Mouse (Mus musculus) intestine, postnatal 0 days (tissue): ENCODE measurements around the gene Tcp11l1. TPM values are rescaled to one million over a fixed set of nuclear protein-coding genes. Genes with fewer than 3 reads are reported as not detected.

ENCODE experiments used
- ATAC-seq: fragments of 200-750 bp; cut with Nextera tagmentation; 2 replicates; pipeline ENCODE4 v1.8.0; 2017; ENCODE audit warnings: mild to moderate bottlenecking, moderate TSS enrichment, moderate library complexity
- H3K27ac ChIP-seq: fragments of 300-500 bp; sonication (generic); 2 replicates; pipeline ENCODE4 v1.5.1; 2014; ENCODE audit warnings: mild to moderate bottlenecking, low read depth, low read length, moderate library complexity
- H3K27me3 ChIP-seq: fragments of 300-500 bp; sonication (generic); replicated peaks from 2 replicates; pipeline ENCODE4 v1.6.1; 2014; ENCODE audit warnings: low read length, mixed read lengths; ENCODE audit not compliant: control insufficient read depth, insufficient read depth
- H3K36me3 ChIP-seq: fragments of 300-500 bp; sonication (generic); 2 replicates; pipeline ENCODE4 v1.6.1; 2014; ENCODE audit warnings: mild to moderate bottlenecking, moderate library complexity; ENCODE audit not compliant: control insufficient read depth, insufficient read depth
- H3K4me1 ChIP-seq: fragments of 300-500 bp; sonication (generic); replicated peaks from 2 replicates; pipeline ENCODE4 v1.6.1; 2014; ENCODE audit warnings: antibody characterized with exemption, low read length, mixed read lengths; ENCODE audit not compliant: control insufficient read depth, insufficient read depth
- H3K4me2 ChIP-seq: fragments of 300-500 bp; sonication (generic); replicated peaks from 2 replicates; pipeline ENCODE4 v1.6.1; 2014; ENCODE audit warnings: low read depth, mild to moderate bottlenecking, moderate library complexity
- H3K4me3 ChIP-seq: fragments of 300-500 bp; sonication (generic); 2 replicates; pipeline ENCODE4 v1.5.1; 2014; ENCODE audit warnings: low read depth, low read length
- H3K9ac ChIP-seq: fragments of 300-500 bp; sonication (generic); 2 replicates; pipeline ENCODE4 v1.6.1; 2014; ENCODE audit warnings: mild to moderate bottlenecking, low read depth, low read length
- H3K9me3 ChIP-seq: fragments of 300-500 bp; sonication (generic); 2 replicates; pipeline ENCODE4 v1.6.1; 2016; ENCODE audit warnings: mixed run types; ENCODE audit not compliant: control insufficient read depth
- CTCF ChIP-seq: sonication (generic); IDR thresholded peaks from 2 replicates; pipeline ENCODE4 v1.5.1; 2016; ENCODE audit warnings: low read depth, mild to moderate bottlenecking, control low read depth, antibody characterized with exemption, moderate library complexity
- WGBS: fragments of 180-500 bp; shearing (Covaris S2); extraction: QIAGEN DNeasy Blood & Tissue Kit; methylation state at CpG from one replicate; pipeline ENCODE4 v1.1.7; 2014; 5-methylcytosine and 5-hydroxymethylcytosine counted together
- polyA plus RNA-seq: library from polyadenylated mRNA; unstranded; fragments of >200 nt; fragmentation: Nextera tagmentation; extraction: Ambion mirVana; gene quantifications from 2 replicates; pipeline ENCODE4 v1.2.1, GENCODE M21; 2015

The Tcp11l1 gene
- polyA plus RNA-seq, 1 experiment from 2014 or later, result 16.0 TPM

DNA sequence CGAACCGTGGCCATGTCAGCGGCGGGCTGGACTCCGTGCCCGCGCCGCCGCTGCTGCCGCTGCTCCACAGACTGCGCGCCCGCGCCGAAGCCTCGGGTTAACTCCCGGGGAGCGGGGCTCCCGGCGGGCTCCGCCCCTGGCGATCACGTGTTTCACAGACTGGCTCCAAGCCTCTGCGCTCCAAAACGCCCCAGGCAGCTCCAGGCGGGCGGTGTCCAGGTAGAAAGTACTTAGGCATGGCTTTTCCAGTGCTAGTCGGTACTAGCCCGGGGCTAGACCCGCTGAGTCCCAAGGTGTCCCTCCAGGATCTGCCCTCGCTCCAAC lies 30.7 kb upstream of the Tcp11l1 start, which contains the start of gene Depdc7:
Gene Depdc7 (minus strand): TSS at position 138 of the 324 bp plus-strand sequence.
- no peak for TF ChIP-seq CTCF
- Histone ChIP-seq H3K9me3 (no peaks in the 10 kb centered on the region), H3K4me1 (peaks cover 4% of the 10 kb centered on the region; the same call in 1 of the 2 replicates), H3K9ac (peak within 1 kb of the TSS; percentile 94), H3K27me3 (no peaks in the 10 kb centered on the region), H3K27ac (peak within 1 kb of the TSS; percentile 99), H3K4me3 (peak within 1 kb of the TSS; percentile 86), H3K36me3 (no peaks in the 10 kb centered on the region), H3K4me2 (peak within 1 kb of the TSS; percentile 83)
- under 1% methylated on average over 31 of the region's 31 CpGs for WGBS
- ATAC-seq, result peak; percentile 88

DNA sequence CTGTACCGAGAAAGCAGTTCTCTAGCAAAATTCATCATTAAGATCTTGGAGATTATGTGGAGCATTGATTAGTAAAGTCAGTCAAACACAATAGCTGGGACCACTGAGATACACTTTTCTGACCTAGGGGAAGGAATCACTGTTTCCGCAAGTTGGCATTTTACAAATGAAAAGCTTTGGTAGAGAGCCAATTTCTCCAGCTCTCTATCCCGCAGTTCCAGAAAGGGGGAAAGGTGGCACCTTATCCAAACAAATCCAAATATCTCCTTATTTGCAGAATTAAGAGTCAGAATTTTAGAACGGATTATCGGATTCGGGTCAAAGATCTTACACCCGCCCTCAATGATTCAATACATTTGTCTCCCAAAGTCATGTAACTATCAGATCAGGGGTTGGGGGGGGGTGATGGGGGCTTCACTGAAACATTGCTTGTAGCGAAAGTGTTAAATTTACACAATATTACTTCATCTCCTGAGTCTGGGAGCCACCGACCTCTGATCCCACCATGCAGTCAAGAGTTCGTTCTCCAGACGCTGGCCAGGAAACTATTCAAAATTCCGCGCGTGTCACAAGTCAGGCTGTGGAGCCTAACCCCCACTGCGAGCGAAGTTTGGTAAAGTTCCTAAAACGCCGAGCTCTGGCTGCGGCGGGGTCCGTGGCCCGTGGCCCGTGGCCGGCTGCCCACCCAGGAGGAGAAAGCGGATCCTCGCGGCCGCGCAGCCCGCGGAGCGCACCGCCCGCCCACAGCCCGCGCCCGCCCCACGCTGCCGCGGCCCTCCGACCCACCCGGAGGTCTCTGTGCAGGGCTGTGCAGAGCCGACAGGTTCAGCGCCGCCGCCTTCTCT lies 30.1 kb upstream of the Tcp11l1 start:
- no peaks in the 10 kb centered on the region for H3K9me3 ChIP-seq
- H3K9ac ChIP-seq, result peak overlapping the region; percentile 94
- 0 out of 2 replicates have a peak, but pooled peaks have one; percentile 16 for ATAC-seq
- peaks cover 4% of the 10 kb centered on the region; the same call in 1 of the 2 replicates for H3K4me1 ChIP-seq
- no peaks in the 10 kb centered on the region for H3K36me3 ChIP-seq
- H3K27ac ChIP-seq, result peak overlapping the region; percentile 99
- H3K27me3 ChIP-seq, result no peaks in the 10 kb centered on the region
- TF ChIP-seq CTCF, result no peak
- WGBS, result 4% methylated on average over 43 of the region's 46 CpGs
- peak overlapping the region; percentile 83 for H3K4me2 ChIP-seq
- peak overlapping the region; percentile 86 for H3K4me3 ChIP-seq

DNA sequence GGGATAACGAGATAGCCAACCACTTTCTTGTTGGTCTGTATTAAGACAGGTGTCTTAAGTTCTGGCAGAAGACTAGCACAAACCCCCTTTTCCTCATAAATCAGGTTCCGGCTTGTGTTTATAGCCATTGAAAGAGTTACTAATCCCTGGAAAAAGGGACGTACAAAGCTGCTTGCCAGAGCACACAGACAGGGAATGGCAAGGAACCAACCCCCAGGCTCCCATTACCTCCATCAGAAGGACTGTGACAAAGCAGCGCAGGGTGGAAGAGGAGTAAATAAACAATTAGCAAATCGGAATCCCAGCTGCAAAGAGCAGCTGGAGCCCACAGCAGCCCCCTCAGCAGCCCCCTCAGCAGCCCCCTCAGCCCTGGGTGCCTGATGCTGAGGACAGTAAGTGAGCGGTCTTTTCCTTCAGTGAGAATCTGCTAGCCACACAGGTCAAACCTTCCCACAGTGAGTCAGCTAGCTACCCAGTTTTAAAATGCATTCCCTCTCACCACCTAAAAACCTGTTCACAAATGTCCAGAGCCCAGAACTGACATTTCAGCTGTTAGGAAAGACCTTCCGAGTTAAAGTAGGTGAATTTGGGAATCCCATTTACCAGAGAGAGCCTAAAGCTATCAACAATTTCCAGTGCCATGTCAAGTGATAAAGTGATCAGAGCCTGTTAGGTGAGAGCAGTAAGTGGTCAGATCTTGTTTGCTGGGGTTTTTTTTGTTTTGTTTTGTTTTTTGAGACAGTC lies 29.2 kb upstream of the Tcp11l1 start:
- TF ChIP-seq CTCF, result no peak
- Histone ChIP-seq H3K27ac (peak overlapping the region; percentile 99), H3K27me3 (no peaks in the 10 kb centered on the region), H3K9ac (peak overlapping the region; percentile 94), H3K4me3 (peak overlapping the region; percentile 86), H3K9me3 (no peaks in the 10 kb centered on the region), H3K4me1 (peaks cover 4% of the 10 kb centered on the region; the same call in 1 of the 2 replicates), H3K36me3 (no peaks in the 10 kb centered on the region), H3K4me2 (peak overlapping the region; percentile 83)
- WGBS, result 25% methylated on average over 7 of the region's 7 CpGs
- no peak for ATAC-seq

DNA sequence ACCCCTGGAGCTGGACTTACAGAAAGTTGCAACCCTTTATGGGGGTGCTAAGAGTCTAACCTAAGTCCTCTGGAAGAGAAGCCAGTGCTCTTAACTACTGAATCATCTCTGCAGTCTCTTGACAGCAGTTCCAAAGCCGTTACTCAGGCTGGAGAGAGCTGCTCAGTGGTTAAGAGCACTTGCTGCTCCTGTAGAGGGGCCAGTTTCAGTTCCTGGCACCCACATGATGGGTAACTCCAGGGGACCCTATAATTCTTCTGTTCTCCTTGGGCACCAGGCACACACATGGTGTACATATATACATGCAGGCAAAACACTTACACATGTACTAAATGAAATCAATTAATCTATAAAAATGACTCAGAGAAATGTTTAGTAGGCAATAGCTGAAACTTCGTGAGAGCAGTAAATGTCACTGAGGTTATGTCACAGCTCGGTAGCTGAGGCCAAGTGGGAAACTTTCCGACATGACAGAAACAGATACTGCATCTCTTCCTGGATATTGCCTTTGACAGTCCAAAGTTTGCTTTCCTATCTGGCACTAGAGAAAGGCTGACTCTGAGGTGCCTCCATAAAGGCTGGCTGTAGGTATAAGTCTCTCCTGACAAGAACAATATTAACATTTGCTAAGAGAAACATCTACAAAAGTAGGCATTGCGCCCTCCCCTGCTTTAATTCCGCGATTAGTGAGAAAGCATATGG lies 28.4 kb upstream of the Tcp11l1 start:
- Histone ChIP-seq H3K9me3 (no peaks in the 10 kb centered on the region), H3K4me3 (peak overlapping the region; percentile 86), H3K27me3 (no peaks in the 10 kb centered on the region), H3K27ac (peak overlapping the region; percentile 99), H3K36me3 (no peaks in the 10 kb centered on the region), H3K9ac (peak overlapping the region; percentile 94), H3K4me2 (peak overlapping the region; percentile 83), H3K4me1 (peaks cover 4% of the 10 kb centered on the region; the same call in 1 of the 2 replicates)
- 36% methylated on average over 7 of the region's 7 CpGs for WGBS
- TF ChIP-seq CTCF, result no peak
- peak; percentile 58 for ATAC-seq

DNA sequence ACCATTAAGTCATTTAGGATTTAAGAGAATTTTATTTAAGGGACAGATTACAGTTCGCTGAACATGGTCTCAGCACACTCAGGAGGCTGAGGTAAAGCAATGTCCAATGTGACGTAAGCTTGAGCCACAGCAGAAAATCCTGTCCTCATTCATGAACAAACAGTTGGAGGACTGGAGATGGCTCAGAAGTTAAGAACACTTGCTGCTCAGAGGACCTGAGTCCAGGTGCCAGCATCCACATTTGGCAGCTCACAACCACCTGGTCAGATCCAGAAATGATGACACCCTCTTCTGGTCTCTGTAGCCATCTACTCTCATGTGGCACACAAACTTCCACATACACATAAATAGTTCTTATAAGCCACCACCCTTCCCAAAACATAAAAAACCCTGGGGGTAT lies 27.7 kb upstream of the Tcp11l1 start:
- Histone ChIP-seq H3K36me3 (no peaks in the 10 kb centered on the region), H3K9ac (no peak overlapping the region), H3K4me1 (peaks cover 4% of the 10 kb centered on the region; the same call in 1 of the 2 replicates), H3K4me2 (peak overlapping the region; percentile 83; the same call in 1 of the 2 replicates), H3K27ac (no peak overlapping the region), H3K9me3 (no peaks in the 10 kb centered on the region), H3K4me3 (no peak overlapping the region), H3K27me3 (no peaks in the 10 kb centered on the region)
- TF ChIP-seq CTCF, result no peak
- WGBS, result 87% methylated on average over 2 of the region's 2 CpGs
- no peak for ATAC-seq
